Mouse (Mus musculus) midbrain, embryonic 14.5 days (tissue): ENCODE data around the gene Zfp653. TPM values are rescaled to one million over a fixed set of nuclear protein-coding genes. Genes with fewer than 3 reads are reported as not detected.

ENCODE experiments used
- ATAC-seq: fragments of 200-750 bp; cut with Nextera tagmentation; 2 replicates; pipeline ENCODE4 v1.8.0; 2017; ENCODE audit warnings: moderate number of reproducible peaks, moderate library complexity; ENCODE audit not compliant: low FRiP score, low TSS enrichment
- DNase-seq: peaks from one replicate; pipeline ENCODE4 v3.0.0-alpha.2; 2015
- H3K27ac ChIP-seq: fragments of 300-500 bp; sonication (generic); replicated peaks from 2 replicates; pipeline ENCODE4 v1.5.1; 2014; ENCODE audit warnings: mild to moderate bottlenecking, low read depth, low read length, moderate library complexity
- H3K27me3 ChIP-seq: fragments of 300-500 bp; sonication (generic); 2 replicates; pipeline ENCODE4 v1.6.1; 2014; ENCODE audit warnings: low read length, control low read depth, mixed read lengths; ENCODE audit not compliant: control insufficient read depth, insufficient read depth
- H3K36me3 ChIP-seq: fragments of 300-500 bp; sonication (generic); 2 replicates; pipeline ENCODE4 v1.6.1; 2014; ENCODE audit warnings: low read length, control low read depth; ENCODE audit not compliant: control insufficient read depth, insufficient read depth
- H3K4me1 ChIP-seq: fragments of 300-500 bp; sonication (generic); 2 replicates; pipeline ENCODE4 v1.6.1; 2014; ENCODE audit warnings: mild to moderate bottlenecking, antibody characterized with exemption, low read length, control low read depth; ENCODE audit not compliant: control insufficient read depth, insufficient read depth
- H3K4me2 ChIP-seq: fragments of 300-500 bp; sonication (generic); 2 replicates; pipeline ENCODE4 v1.6.1; 2014; ENCODE audit warnings: mild to moderate bottlenecking, low read length, moderate library complexity
- H3K4me3 ChIP-seq: fragments of 300-500 bp; sonication (generic); replicated peaks from 2 replicates; pipeline ENCODE4 v1.5.1; 2014; ENCODE audit warnings: low read depth, low read length
- H3K9ac ChIP-seq: fragments of 300-500 bp; sonication (generic); replicated peaks from 2 replicates; pipeline ENCODE4 v1.6.1; 2014; ENCODE audit warnings: mild to moderate bottlenecking, low read length, moderate library complexity
- H3K9me3 ChIP-seq: fragments of 300-500 bp; sonication (generic); 2 replicates; pipeline ENCODE4 v1.6.1; 2016; ENCODE audit warnings: low read length, control low read depth, mixed read lengths; ENCODE audit not compliant: control insufficient read depth
- WGBS: fragments of 180-500 bp; shearing (Covaris S2); extraction: QIAGEN DNeasy Blood & Tissue Kit; methylation state at CpG from one replicate; pipeline ENCODE4 v1.1.7; 2014; 5-methylcytosine and 5-hydroxymethylcytosine counted together
- polyA plus RNA-seq: library from polyadenylated mRNA; unstranded; fragments of >200 nt; fragmentation: Nextera tagmentation; extraction: Ambion mirVana; gene quantifications from 2 replicates; pipeline ENCODE4 v1.2.1, GENCODE M21; 2014

Zfp653 gene
- polyA plus RNA-seq: 14.7 and 18.1 TPM in 2 replicates

GRCm38 (mm10) chr9:22070791-22071573 lies at the start of gene Zfp653, which contains the start of gene Gm49318:
Gene Zfp653 (minus strand): TSS chr9:22071376.
Gene Gm49318 (minus strand): TSS chr9:22071259.
- H3K4me3 ChIP-seq: peak within 1 kb of the TSS; percentile 80
- H3K4me1 ChIP-seq: 0 out of 2 replicates have a peak, but pooled peaks cover 9% of the 10 kb centered on the region
- H3K27me3 ChIP-seq: no peaks in the 10 kb centered on the region
- peak within 1 kb of the TSS; percentile 90 for H3K9ac ChIP-seq
- WGBS: under 1% methylated on average over 76 of the region's 87 CpGs
- peak; percentile 96 for ATAC-seq
- peak within 1 kb of the TSS; percentile 98 for H3K27ac ChIP-seq
- H3K36me3 ChIP-seq: peaks cover 38% of the 10 kb centered on the region
- DNase-seq: peak; percentile 99
- H3K4me2 ChIP-seq: peak within 1 kb of the TSS; percentile 62
- H3K9me3 ChIP-seq: no peaks in the 10 kb centered on the region

- H3K4me2 ChIP-seq: no peak overlapping the region
- 93% methylated on average over 4 of the region's 4 CpGs for WGBS
- H3K9me3 ChIP-seq: no peaks in the 10 kb centered on the region
- no peaks in the 10 kb centered on the region for H3K27me3 ChIP-seq
- no peaks in the 10 kb centered on the region for H3K36me3 ChIP-seq
- peaks cover 16% of the 10 kb centered on the region for H3K4me1 ChIP-seq
- H3K9ac ChIP-seq: no peak overlapping the region
- H3K4me3 ChIP-seq: no peak overlapping the region
- no peak overlapping the region for H3K27ac ChIP-seq
- ATAC-seq (no peak), DNase-seq (no peak)
Observed at GRCm38 (mm10) chr9:22119543-22119942, 48.4 kb upstream of the Zfp653 start.

GRCm38 (mm10) chr9:22117754-22118456 lies 46.7 kb upstream of the Zfp653 start:
- Histone ChIP-seq H3K4me1 (peaks cover 16% of the 10 kb centered on the region), H3K4me2 (peak overlapping the region; percentile 90), H3K27me3 (no peaks in the 10 kb centered on the region), H3K27ac (no peak overlapping the region), H3K9me3 (no peaks in the 10 kb centered on the region), H3K4me3 (peak overlapping the region; percentile 87), H3K36me3 (peaks cover 9% of the 10 kb centered on the region), H3K9ac (peak overlapping the region; percentile 79; the same call in 1 of the 2 replicates)
- no peak for ATAC-seq
- peak; percentile 76 for DNase-seq
- WGBS: 46% methylated on average over 10 of the region's 10 CpGs

- WGBS: under 1% methylated on average over 52 of the region's 52 CpGs
Observed at GRCm38 (mm10) chr9:22116740-22117426, 45.7 kb upstream of the Zfp653 start, which contains the start of gene Elof1. Gene Elof1 (minus strand): TSS chr9:22117172.

GRCm38 (mm10) chr9:22116086-22116485 lies 44.9 kb upstream of the Zfp653 start:
- peak overlapping the region; percentile 90 for H3K4me2 ChIP-seq
- peaks cover 26% of the 10 kb centered on the region for H3K36me3 ChIP-seq
- WGBS: 16% methylated on average over 15 of the region's 15 CpGs
- H3K27ac ChIP-seq: no peak overlapping the region
- peak overlapping the region; percentile 87 for H3K4me3 ChIP-seq
- ATAC-seq (no peak), DNase-seq (peak; percentile 16)
- H3K4me1 ChIP-seq: peaks cover 16% of the 10 kb centered on the region
- no peaks in the 10 kb centered on the region for H3K9me3 ChIP-seq
- no peaks in the 10 kb centered on the region for H3K27me3 ChIP-seq
- H3K9ac ChIP-seq: peak overlapping the region; percentile 79

More at GRCm38 (mm10) chr9:22116740-22117426, 45.7 kb upstream of the Zfp653 start, which contains the start of gene Elof1:
- H3K9ac ChIP-seq: peak within 1 kb of the TSS; percentile 79
- no peaks in the 10 kb centered on the region for H3K27me3 ChIP-seq
- H3K4me2 ChIP-seq: peak within 1 kb of the TSS; percentile 90
- H3K4me3 ChIP-seq: peak within 1 kb of the TSS; percentile 87
- H3K36me3 ChIP-seq: peaks cover 19% of the 10 kb centered on the region
- ATAC-seq (peak; percentile 96), DNase-seq (peak; percentile 99)
- H3K9me3 ChIP-seq: no peaks in the 10 kb centered on the region
- peaks cover 16% of the 10 kb centered on the region for H3K4me1 ChIP-seq
- H3K27ac ChIP-seq: peak within 1 kb of the TSS; percentile 70

- peak overlapping the region; percentile 79; the same call in 1 of the 2 replicates for H3K9ac ChIP-seq
- no peak for ATAC-seq
- 91% methylated on average over 4 of the region's 4 CpGs for whole genome bisulfite sequencing
Observed at GRCm38 (mm10) chr9:22115635-22116034, 44.5 kb upstream of the Zfp653 start.

GRCm38 (mm10) chr9:22108194-22108593 lies 37.0 kb upstream of the Zfp653 start:
- 92% methylated on average over 9 of the region's 9 CpGs for WGBS

More at GRCm38 (mm10) chr9:22115635-22116034, 44.5 kb upstream of the Zfp653 start:
- Histone ChIP-seq H3K9me3 (no peaks in the 10 kb centered on the region), H3K27me3 (no peaks in the 10 kb centered on the region), H3K36me3 (peaks cover 30% of the 10 kb centered on the region), H3K4me3 (peak overlapping the region; percentile 87), H3K4me1 (peaks cover 16% of the 10 kb centered on the region), H3K4me2 (peak overlapping the region; percentile 90), H3K27ac (no peak overlapping the region)
- DNase-seq: no peak

GRCm38 (mm10) chr9:22099922-22100321 lies 28.7 kb upstream of the Zfp653 start:
- H3K9ac ChIP-seq: no peak overlapping the region
- no peak for ATAC-seq
- WGBS: 7% methylated on average over 18 of the region's 18 CpGs

More at GRCm38 (mm10) chr9:22108194-22108593, 37.0 kb upstream of the Zfp653 start:
- no peak overlapping the region for H3K4me2 ChIP-seq
- H3K27me3 ChIP-seq: no peaks in the 10 kb centered on the region
- H3K27ac ChIP-seq: no peak overlapping the region
- ATAC-seq: no peak
- H3K9ac ChIP-seq: no peak overlapping the region
- no peak for DNase-seq
- H3K36me3 ChIP-seq: peaks cover 35% of the 10 kb centered on the region
- H3K4me1 ChIP-seq: no peaks in the 10 kb centered on the region
- no peaks in the 10 kb centered on the region for H3K9me3 ChIP-seq
- H3K4me3 ChIP-seq: no peak overlapping the region

More at GRCm38 (mm10) chr9:22099922-22100321, 28.7 kb upstream of the Zfp653 start:
- Histone ChIP-seq H3K9me3 (no peaks in the 10 kb centered on the region), H3K27me3 (peaks cover 21% of the 10 kb centered on the region), H3K4me2 (no peak overlapping the region), H3K27ac (no peak overlapping the region), H3K4me3 (no peak overlapping the region), H3K36me3 (no peaks in the 10 kb centered on the region), H3K4me1 (0 out of 2 replicates have a peak, but pooled peaks cover 4% of the 10 kb centered on the region)
- no peak for DNase-seq
